Mouse (Mus musculus): ENCODE results near the gene Crybb1. TPM values are rescaled to one million over a fixed set of nuclear protein-coding genes. Genes with fewer than 3 reads are reported as not detected.

Crybb1 gene
- 0.28 and 0.32 TPM in 2 replicates for polyA plus RNA-seq (2015; fragmentation: Nextera tagmentation; extraction: Ambion mirVana)

GRCm38 (mm10) chr5:112255426-112255825 is at the start of gene Crybb1:
TSS of gene Crybb1 (plus strand) at chr5:112255815.
- no peak within 1 kb of the TSS for H3K27ac ChIP-seq (ENCODE audit: low read length)
- no peak for ATAC-seq (ENCODE audit: low read depth)
- H3K9me3 ChIP-seq (replicated peaks; ENCODE audit: control insufficient read depth, low read length) = no peaks in the 10 kb centered on the region
- no peak within 1 kb of the TSS for H3K4me2 ChIP-seq (ENCODE audit: low read depth, low read length)
- WGBS (ENCODE audit: insufficient replicate concordance) = 61% methylated on average over 3 of the region's 3 CpGs
- H3K36me3 ChIP-seq (ENCODE audit: control insufficient read depth, insufficient read depth) = no peaks in the 10 kb centered on the region
- no peak within 1 kb of the TSS for H3K9ac ChIP-seq (ENCODE audit: low read depth, low read length)
- H3K4me1 ChIP-seq (ENCODE audit: control insufficient read depth, low read depth, low read length) = peaks cover 24% of the 10 kb centered on the region
- no peaks in the 10 kb centered on the region for H3K27me3 ChIP-seq (ENCODE audit: control insufficient read depth, insufficient read depth, low read depth, low read length)
- no peak within 1 kb of the TSS for H3K4me3 ChIP-seq (ENCODE audit: low read depth, low read length)

GRCm38 (mm10) chr5:112206543-112207255 is 48.9 kb upstream of the Crybb1 start:
- no peak for ATAC-seq (ENCODE audit: low read depth)
- no peaks in the 10 kb centered on the region for H3K4me1 ChIP-seq (ENCODE audit: control insufficient read depth, low read depth, low read length)
- no peak overlapping the region for H3K4me3 ChIP-seq (ENCODE audit: low read depth, low read length)
- 31% methylated on average over 16 of the region's 16 CpGs for WGBS (ENCODE audit: insufficient replicate concordance)
- no peaks in the 10 kb centered on the region for H3K27me3 ChIP-seq (ENCODE audit: control insufficient read depth, insufficient read depth, low read depth, low read length)
- H3K36me3 ChIP-seq (ENCODE audit: control insufficient read depth, insufficient read depth) = no peaks in the 10 kb centered on the region
- H3K27ac ChIP-seq (ENCODE audit: low read length) = no peak overlapping the region
- no peak overlapping the region for H3K4me2 ChIP-seq (ENCODE audit: low read depth, low read length)
- no peaks in the 10 kb centered on the region for H3K9me3 ChIP-seq (replicated peaks; ENCODE audit: control insufficient read depth, low read length)
- no peak overlapping the region for H3K9ac ChIP-seq (ENCODE audit: low read depth, low read length)

GRCm38 (mm10) chr5:112208321-112208720 is 47.3 kb upstream of the Crybb1 start:
- WGBS (ENCODE audit: insufficient replicate concordance) = 43% methylated on average over 4 of the region's 4 CpGs
- Histone ChIP-seq H3K9me3 (replicated peaks; ENCODE audit: control insufficient read depth, low read length) (no peaks in the 10 kb centered on the region), H3K27ac (ENCODE audit: low read length) (no peak overlapping the region), H3K4me1 (ENCODE audit: control insufficient read depth, low read depth, low read length) (no peaks in the 10 kb centered on the region), H3K9ac (ENCODE audit: low read depth, low read length) (no peak overlapping the region), H3K36me3 (ENCODE audit: control insufficient read depth, insufficient read depth) (no peaks in the 10 kb centered on the region), H3K4me3 (ENCODE audit: low read depth, low read length) (no peak overlapping the region), H3K27me3 (ENCODE audit: control insufficient read depth, insufficient read depth, low read depth, low read length) (no peaks in the 10 kb centered on the region), H3K4me2 (ENCODE audit: low read depth, low read length) (no peak overlapping the region)
- no peak for ATAC-seq (ENCODE audit: low read depth)

- Histone ChIP-seq H3K36me3 (ENCODE audit: control insufficient read depth, insufficient read depth) (no peaks in the 10 kb centered on the region), H3K9ac (ENCODE audit: low read depth, low read length) (no peak overlapping the region), H3K27ac (ENCODE audit: low read length) (no peak overlapping the region), H3K4me2 (ENCODE audit: low read depth, low read length) (no peak overlapping the region), H3K9me3 (replicated peaks; ENCODE audit: control insufficient read depth, low read length) (no peaks in the 10 kb centered on the region), H3K4me1 (ENCODE audit: control insufficient read depth, low read depth, low read length) (no peaks in the 10 kb centered on the region), H3K4me3 (ENCODE audit: low read depth, low read length) (no peak overlapping the region), H3K27me3 (ENCODE audit: control insufficient read depth, insufficient read depth, low read depth, low read length) (no peaks in the 10 kb centered on the region)
- WGBS (ENCODE audit: insufficient replicate concordance) = 29% methylated on average over 8 of the region's 8 CpGs
- no peak for ATAC-seq (ENCODE audit: low read depth)
Observed at GRCm38 (mm10) chr5:112210104-112210503, 45.5 kb upstream of the Crybb1 start.

- no peaks in the 10 kb centered on the region for H3K27me3 ChIP-seq (ENCODE audit: control insufficient read depth, insufficient read depth, low read depth, low read length)
- H3K4me1 ChIP-seq (ENCODE audit: control insufficient read depth, low read depth, low read length) = no peaks in the 10 kb centered on the region
- H3K9me3 ChIP-seq (replicated peaks; ENCODE audit: control insufficient read depth, low read length) = no peaks in the 10 kb centered on the region
- no peak overlapping the region for H3K4me3 ChIP-seq (ENCODE audit: low read depth, low read length)
- no peak overlapping the region for H3K4me2 ChIP-seq (ENCODE audit: low read depth, low read length)
- no peak overlapping the region for H3K27ac ChIP-seq (ENCODE audit: low read length)
- 72% methylated on average over 7 of the region's 7 CpGs for WGBS (ENCODE audit: insufficient replicate concordance)
- no peak overlapping the region for H3K9ac ChIP-seq (ENCODE audit: low read depth, low read length)
- H3K36me3 ChIP-seq (ENCODE audit: control insufficient read depth, insufficient read depth) = no peaks in the 10 kb centered on the region
- ATAC-seq (ENCODE audit: low read depth) = no peak
Observed at GRCm38 (mm10) chr5:112211911-112212310, 43.7 kb upstream of the Crybb1 start.

GRCm38 (mm10) chr5:112212711-112213264 is 42.8 kb upstream of the Crybb1 start:
- Histone ChIP-seq H3K36me3 (ENCODE audit: control insufficient read depth, insufficient read depth) (no peaks in the 10 kb centered on the region), H3K4me2 (ENCODE audit: low read depth, low read length) (no peak overlapping the region), H3K27me3 (ENCODE audit: control insufficient read depth, insufficient read depth, low read depth, low read length) (no peaks in the 10 kb centered on the region), H3K9me3 (replicated peaks; ENCODE audit: control insufficient read depth, low read length) (no peaks in the 10 kb centered on the region), H3K4me1 (ENCODE audit: control insufficient read depth, low read depth, low read length) (no peaks in the 10 kb centered on the region), H3K27ac (ENCODE audit: low read length) (no peak overlapping the region), H3K9ac (ENCODE audit: low read depth, low read length) (no peak overlapping the region), H3K4me3 (ENCODE audit: low read depth, low read length) (no peak overlapping the region)
- ATAC-seq (ENCODE audit: low read depth) = no peak
- WGBS (ENCODE audit: insufficient replicate concordance) = 59% methylated on average over 6 of the region's 6 CpGs

GRCm38 (mm10) chr5:112213331-112214240 is 42.0 kb upstream of the Crybb1 start:
- Histone ChIP-seq H3K36me3 (ENCODE audit: control insufficient read depth, insufficient read depth) (no peaks in the 10 kb centered on the region), H3K4me3 (ENCODE audit: low read depth, low read length) (no peak overlapping the region), H3K27ac (ENCODE audit: low read length) (no peak overlapping the region), H3K27me3 (ENCODE audit: control insufficient read depth, insufficient read depth, low read depth, low read length) (no peaks in the 10 kb centered on the region), H3K9me3 (replicated peaks; ENCODE audit: control insufficient read depth, low read length) (no peaks in the 10 kb centered on the region), H3K4me1 (ENCODE audit: control insufficient read depth, low read depth, low read length) (no peaks in the 10 kb centered on the region), H3K4me2 (ENCODE audit: low read depth, low read length) (no peak overlapping the region), H3K9ac (ENCODE audit: low read depth, low read length) (no peak overlapping the region)
- WGBS (ENCODE audit: insufficient replicate concordance) = 49% methylated on average over 19 of the region's 19 CpGs
- ATAC-seq (ENCODE audit: low read depth) = no peak

GRCm38 (mm10) chr5:112214419-112214818 is 41.2 kb upstream of the Crybb1 start:
- H3K9me3 ChIP-seq (replicated peaks; ENCODE audit: control insufficient read depth, low read length) = no peaks in the 10 kb centered on the region
- no peak overlapping the region for H3K4me2 ChIP-seq (ENCODE audit: low read depth, low read length)
- no peak overlapping the region for H3K4me3 ChIP-seq (ENCODE audit: low read depth, low read length)
- no peaks in the 10 kb centered on the region for H3K36me3 ChIP-seq (ENCODE audit: control insufficient read depth, insufficient read depth)
- H3K27me3 ChIP-seq (ENCODE audit: control insufficient read depth, insufficient read depth, low read depth, low read length) = no peaks in the 10 kb centered on the region
- no peak for ATAC-seq (ENCODE audit: low read depth)
- 2% methylated on average over 10 of the region's 10 CpGs for WGBS (ENCODE audit: insufficient replicate concordance)
- no peak overlapping the region for H3K27ac ChIP-seq (ENCODE audit: low read length)
- H3K4me1 ChIP-seq (ENCODE audit: control insufficient read depth, low read depth, low read length) = no peaks in the 10 kb centered on the region
- no peak overlapping the region for H3K9ac ChIP-seq (ENCODE audit: low read depth, low read length)
